28 mouse cellular contexts compared by ENCODE assay signal in genomic region chr17:8254268-8254667, GRCm38 (mm10). TPM values are rescaled to one million over a fixed set of nuclear protein-coding genes. Genes with fewer than 3 reads are reported as not detected.
"Had no signal": no experiment of that assay in that cellular context is flagged by ENCODE, and none has a peak within 500 bp of the region (broad histone marks: within the 10 kb centered on the region; RNA-seq: fewer than 3 reads in every experiment).

No protein-coding gene starts in this region.

- H3K4me3 ChIP-seq: heart, adult 2 months; heart, embryonic 13.5 days; heart, embryonic 15.5 days; hindbrain, embryonic 13.5 days; hindbrain, embryonic 15.5 days; intestine, embryonic 15.5 days; limb, embryonic 13.5 days; limb, embryonic 15.5 days; liver, embryonic 12.5 days had no signal

- H3K9me3 ChIP-seq: heart, embryonic 13.5 days; heart, embryonic 15.5 days; hindbrain, embryonic 13.5 days; hindbrain, embryonic 15.5 days; intestine, embryonic 15.5 days; limb, embryonic 13.5 days; limb, embryonic 15.5 days; liver, embryonic 12.5 days had no signal

- H3K4me1 ChIP-seq: heart, embryonic 13.5 days; heart, embryonic 15.5 days; hindbrain, embryonic 13.5 days; hindbrain, embryonic 15.5 days; intestine, embryonic 15.5 days; limb, embryonic 13.5 days; limb, embryonic 15.5 days; liver, embryonic 12.5 days had no signal

- H3K27me3 ChIP-seq: hindbrain, embryonic 13.5 days; hindbrain, embryonic 15.5 days; intestine, embryonic 15.5 days; limb, embryonic 15.5 days; liver, embryonic 12.5 days had no signal

- H3K4me2 ChIP-seq: heart, embryonic 11.5 days; heart, embryonic 13.5 days; heart, embryonic 15.5 days; hindbrain, embryonic 13.5 days; hindbrain, embryonic 15.5 days; intestine, embryonic 15.5 days; limb, embryonic 13.5 days; limb, embryonic 15.5 days; liver, embryonic 12.5 days had no signal

- H3K27ac ChIP-seq: heart, adult 2 months; heart, embryonic 13.5 days; heart, embryonic 15.5 days; hindbrain, embryonic 13.5 days; hindbrain, embryonic 15.5 days; hindbrain, postnatal 0 days; intestine, embryonic 15.5 days; limb, embryonic 13.5 days; limb, embryonic 15.5 days; liver, embryonic 12.5 days; liver, embryonic 14.5 days had no signal

- H3K36me3 ChIP-seq: heart, embryonic 13.5 days; heart, embryonic 15.5 days; hindbrain, embryonic 13.5 days; hindbrain, embryonic 15.5 days; intestine, embryonic 15.5 days; limb, embryonic 13.5 days; limb, embryonic 15.5 days; liver, embryonic 12.5 days had no signal

- ATAC-seq: forebrain, postnatal 0 days; hindbrain, postnatal 0 days; intestine, embryonic 15.5 days; liver, embryonic 12.5 days had no signal

- DNase-seq: forebrain, postnatal 0 days; gastrocnemius, postnatal 14 days; gastrocnemius, postnatal 36 days; heart, adult 11 months; heart, adult 2 months; heart, postnatal 14 days; heart, postnatal 36 days; kidney, adult 18-20 months; kidney, adult 9 months; kidney, postnatal 10 days; kidney, postnatal 36 days; layer of hippocampus, adult 9-11 months; layer of hippocampus, postnatal 36 days; left cerebral cortex, postnatal 4 days had no signal

- H3K9ac ChIP-seq: forebrain, postnatal 0 days; heart, embryonic 13.5 days; heart, embryonic 15.5 days; hindbrain, embryonic 13.5 days; hindbrain, embryonic 15.5 days; intestine, embryonic 15.5 days; limb, embryonic 13.5 days; limb, embryonic 15.5 days; liver, embryonic 12.5 days; liver, embryonic 14.5 days had no signal

RNA-seq across cellular contexts. Expression of gene Ccr6, which starts 18.4 kb away (rescaled TPM):
- polyA plus RNA-seq: forebrain, postnatal 0 days; heart, embryonic 11.5 days; heart, embryonic 13.5 days; heart, postnatal 0 days; hindbrain, embryonic 11.5 days; hindbrain, embryonic 13.5 days; hindbrain, embryonic 15.5 days; hindbrain, postnatal 0 days; limb, embryonic 11.5 days; limb, embryonic 13.5 days; limb, embryonic 15.5 days; liver, embryonic 12.5 days had no signal
